Mouse (Mus musculus) forebrain, embryonic 14.5 days (tissue): ENCODE results near the gene Ruvbl1. TPM values are rescaled to one million over a fixed set of nuclear protein-coding genes. Genes with fewer than 3 reads are reported as not detected.

Source experiments
- ATAC-seq: fragments of 200-750 bp; cut with Nextera tagmentation; 2 replicates; pipeline ENCODE4 v1.8.0; 2017; ENCODE audit warnings: mild to moderate bottlenecking, moderate library complexity
- DNase-seq: peaks from one replicate; pipeline ENCODE4 v3.0.0-alpha.2; 2015; ENCODE audit warnings: low spot score
- H3K27ac ChIP-seq: fragments of 300-500 bp; sonication (generic); 2 replicates; pipeline ENCODE4 v1.5.1; 2014; ENCODE audit warnings: low read depth, mild to moderate bottlenecking, control low read depth, low read length, moderate library complexity
- H3K27me3 ChIP-seq: fragments of 300-500 bp; sonication (generic); replicated peaks from 2 replicates; pipeline ENCODE4 v1.6.1; 2014; ENCODE audit warnings: low read length, control low read depth, mixed read lengths; ENCODE audit not compliant: control insufficient read depth, insufficient read depth
- H3K36me3 ChIP-seq: fragments of 300-500 bp; sonication (generic); 2 replicates; pipeline ENCODE4 v1.6.1; 2014; ENCODE audit warnings: low read length, control low read depth; ENCODE audit not compliant: control insufficient read depth, insufficient read depth
- H3K4me1 ChIP-seq: fragments of 300-500 bp; sonication (generic); 2 replicates; pipeline ENCODE4 v1.6.1; 2014; ENCODE audit warnings: antibody characterized with exemption, low read length, control low read depth; ENCODE audit not compliant: control insufficient read depth, insufficient read depth
- H3K4me2 ChIP-seq: fragments of 300-500 bp; sonication (generic); 2 replicates; pipeline ENCODE4 v1.6.1; 2014; ENCODE audit warnings: mild to moderate bottlenecking, control low read depth, low read length
- H3K4me3 ChIP-seq: fragments of 300-500 bp; sonication (generic); 2 replicates; pipeline ENCODE4 v1.5.1; 2014; ENCODE audit warnings: low read depth, low read length, control low read depth
- H3K9ac ChIP-seq: fragments of 300-500 bp; sonication (generic); 2 replicates; pipeline ENCODE4 v1.6.1; 2014; ENCODE audit warnings: mild to moderate bottlenecking, low read length, control low read depth, moderate library complexity
- H3K9me3 ChIP-seq: fragments of 300-500 bp; sonication (generic); replicated peaks from 2 replicates; pipeline ENCODE4 v1.6.1; 2016; ENCODE audit warnings: low read length, control low read depth, mixed read lengths; ENCODE audit not compliant: control insufficient read depth
- WGBS: fragments of 180-500 bp; shearing (Covaris S2); extraction: QIAGEN DNeasy Blood & Tissue Kit; methylation state at CpG from one replicate; pipeline ENCODE4 v1.1.7; 2014; 5-methylcytosine and 5-hydroxymethylcytosine counted together
- polyA plus RNA-seq: library from polyadenylated mRNA; unstranded; fragments of >200 nt; fragmentation: Nextera tagmentation; extraction: Ambion mirVana; gene quantifications from 2 replicates; pipeline ENCODE4 v1.2.1, GENCODE M21; 2014

The Ruvbl1 gene
- polyA plus RNA-seq, 1 experiment from 2014 or later, result 145 TPM

GRCm38 (mm10) chr6:88503044-88503443 is 37.8 kb downstream of the Ruvbl1 start:
- no peaks in the 10 kb centered on the region; the same call in 1 of the 2 replicates for H3K4me1 ChIP-seq
- DNase-seq, result no peak
- WGBS, result 96% methylated on average over 4 of the region's 4 CpGs
- no peaks in the 10 kb centered on the region for H3K27me3 ChIP-seq
- H3K4me2 ChIP-seq, result no peak overlapping the region
- H3K36me3 ChIP-seq, result peaks cover 66% of the 10 kb centered on the region
- no peak overlapping the region for H3K4me3 ChIP-seq
- H3K9ac ChIP-seq, result no peak overlapping the region
- ATAC-seq, result no peak
- no peak overlapping the region for H3K27ac ChIP-seq
- no peaks in the 10 kb centered on the region for H3K9me3 ChIP-seq

GRCm38 (mm10) chr6:88513984-88514383 is 48.8 kb downstream of the Ruvbl1 start:
- Histone ChIP-seq H3K4me2 (no peak overlapping the region), H3K9ac (no peak overlapping the region), H3K4me3 (no peak overlapping the region), H3K27me3 (no peaks in the 10 kb centered on the region), H3K9me3 (no peaks in the 10 kb centered on the region), H3K27ac (no peak overlapping the region), H3K4me1 (peaks cover 10% of the 10 kb centered on the region), H3K36me3 (peaks cover 77% of the 10 kb centered on the region)
- 95% methylated on average over 8 of the region's 8 CpGs for WGBS
- no peak for DNase-seq
- ATAC-seq, result no peak

- Histone ChIP-seq H3K27me3 (no peaks in the 10 kb centered on the region), H3K9ac (no peak overlapping the region), H3K27ac (no peak overlapping the region), H3K4me2 (no peak overlapping the region), H3K4me1 (peaks cover 12% of the 10 kb centered on the region), H3K4me3 (no peak overlapping the region), H3K36me3 (peaks cover 72% of the 10 kb centered on the region), H3K9me3 (no peaks in the 10 kb centered on the region)
- DNase-seq (no peak), ATAC-seq (no peak)
- WGBS, result 89% methylated on average over 4 of the region's 4 CpGs
These were observed 49.3 kb downstream of the Ruvbl1 start for GRCm38 (mm10) chr6:88514546-88514945.

- H3K9ac ChIP-seq, result no peak overlapping the region
- ATAC-seq (no peak), DNase-seq (no peak)
- H3K27me3 ChIP-seq, result no peaks in the 10 kb centered on the region
- 76% methylated on average over 8 of the region's 8 CpGs for WGBS
- H3K36me3 ChIP-seq, result peaks cover 58% of the 10 kb centered on the region
- no peaks in the 10 kb centered on the region for H3K9me3 ChIP-seq
- no peak overlapping the region for H3K4me3 ChIP-seq
- H3K4me2 ChIP-seq, result no peak overlapping the region
- H3K4me1 ChIP-seq, result peaks cover 13% of the 10 kb centered on the region
- H3K27ac ChIP-seq, result no peak overlapping the region
These were observed 50.8 kb downstream of the Ruvbl1 start for GRCm38 (mm10) chr6:88515971-88516370.

- 67% methylated on average over 5 of the region's 5 CpGs for WGBS
These were observed 51.5 kb downstream of the Ruvbl1 start for GRCm38 (mm10) chr6:88516667-88517066.

GRCm38 (mm10) chr6:88517701-88518403 is 52.6 kb downstream of the Ruvbl1 start:
- DNase-seq (no peak), ATAC-seq (no peak)
- H3K9me3 ChIP-seq, result no peaks in the 10 kb centered on the region
- 14% methylated on average over 18 of the region's 18 CpGs for WGBS
- peak overlapping the region; percentile 95 for H3K9ac ChIP-seq
- H3K27ac ChIP-seq, result no peak overlapping the region
- peaks cover 39% of the 10 kb centered on the region for H3K36me3 ChIP-seq
- H3K4me3 ChIP-seq, result peak overlapping the region; percentile 92
- peak overlapping the region; percentile 91 for H3K4me2 ChIP-seq
- H3K27me3 ChIP-seq, result no peaks in the 10 kb centered on the region
- peaks cover 13% of the 10 kb centered on the region for H3K4me1 ChIP-seq

More at GRCm38 (mm10) chr6:88516667-88517066, 51.5 kb downstream of the Ruvbl1 start:
- peaks cover 13% of the 10 kb centered on the region for H3K4me1 ChIP-seq
- H3K4me3 ChIP-seq, result peak overlapping the region; percentile 8; the same call in 1 of the 2 replicates
- ATAC-seq (no peak), DNase-seq (no peak)
- H3K36me3 ChIP-seq, result peaks cover 51% of the 10 kb centered on the region
- H3K27ac ChIP-seq, result no peak overlapping the region
- no peaks in the 10 kb centered on the region for H3K9me3 ChIP-seq
- no peaks in the 10 kb centered on the region for H3K27me3 ChIP-seq
- H3K9ac ChIP-seq, result peak overlapping the region; percentile 47
- H3K4me2 ChIP-seq, result peak overlapping the region; percentile 91

GRCm38 (mm10) chr6:88518404-88519263 is 53.4 kb downstream of the Ruvbl1 start, which contains the start of gene Sec61a1:
TSS of gene Sec61a1 (minus strand) at chr6:88518905.
- Histone ChIP-seq H3K27ac (peak within 1 kb of the TSS; percentile 79), H3K9me3 (no peaks in the 10 kb centered on the region), H3K4me2 (peak within 1 kb of the TSS; percentile 91), H3K4me3 (peak within 1 kb of the TSS; percentile 92), H3K36me3 (peaks cover 31% of the 10 kb centered on the region), H3K9ac (peak within 1 kb of the TSS; percentile 95), H3K27me3 (no peaks in the 10 kb centered on the region), H3K4me1 (peaks cover 13% of the 10 kb centered on the region)
- peak; percentile 98 for DNase-seq
- ATAC-seq, result peak; percentile 97
- under 1% methylated on average over 80 of the region's 80 CpGs for WGBS

- H3K4me1 ChIP-seq, result peaks cover 12% of the 10 kb centered on the region
- WGBS, result 83% methylated on average over 7 of the region's 7 CpGs
- DNase-seq, result no peak
- H3K27me3 ChIP-seq, result no peaks in the 10 kb centered on the region
- peaks cover 3% of the 10 kb centered on the region; the same call in 1 of the 2 replicates for H3K36me3 ChIP-seq
- no peaks in the 10 kb centered on the region for H3K9me3 ChIP-seq
- no peak overlapping the region for H3K9ac ChIP-seq
- no peak for ATAC-seq
- H3K27ac ChIP-seq, result no peak overlapping the region
- no peak overlapping the region for H3K4me3 ChIP-seq
- H3K4me2 ChIP-seq, result no peak overlapping the region
These were observed 56.6 kb downstream of the Ruvbl1 start for GRCm38 (mm10) chr6:88521821-88522220.
